Mouse (Mus musculus) stomach, embryonic 16.5 days (tissue): ENCODE measurements around the gene Rfx4. TPM values are rescaled to one million over a fixed set of nuclear protein-coding genes. Genes with fewer than 3 reads are reported as not detected.

Experiments
- ATAC-seq: fragments of 200-750 bp; cut with Nextera tagmentation; 2 replicates; pipeline ENCODE4 v1.8.0; 2017; ENCODE audit warnings: moderate number of reproducible peaks, moderate TSS enrichment; ENCODE audit not compliant: insufficient read depth, low FRiP score
- H3K27ac ChIP-seq: fragments of 300-500 bp; sonication (generic); 2 replicates; pipeline ENCODE4 v1.5.1; 2014; ENCODE audit warnings: low read length
- H3K27me3 ChIP-seq: fragments of 300-500 bp; sonication (generic); 2 replicates; pipeline ENCODE4 v1.6.1; 2014; ENCODE audit warnings: low read length, control low read depth, mixed read lengths; ENCODE audit not compliant: control insufficient read depth, insufficient read depth
- H3K36me3 ChIP-seq: fragments of 300-500 bp; sonication (generic); 2 replicates; pipeline ENCODE4 v1.6.1; 2014; ENCODE audit warnings: low read length; ENCODE audit not compliant: control insufficient read depth, insufficient read depth
- H3K4me1 ChIP-seq: fragments of 300-500 bp; sonication (generic); 2 replicates; pipeline ENCODE4 v1.6.1; 2014; ENCODE audit warnings: low read length, control low read depth, mixed read lengths; ENCODE audit not compliant: control insufficient read depth, insufficient read depth
- H3K4me2 ChIP-seq: fragments of 300-500 bp; sonication (generic); 2 replicates; pipeline ENCODE4 v1.6.1; 2014; ENCODE audit warnings: low read depth, low read length, mixed read lengths
- H3K4me3 ChIP-seq: fragments of 300-500 bp; sonication (generic); replicated peaks from 2 replicates; pipeline ENCODE4 v1.5.1; 2014; ENCODE audit warnings: mild to moderate bottlenecking, low read length
- H3K9ac ChIP-seq: fragments of 300-500 bp; sonication (generic); 2 replicates; pipeline ENCODE4 v1.6.1; 2014; ENCODE audit warnings: low read length
- H3K9me3 ChIP-seq: fragments of 300-500 bp; sonication (generic); replicated peaks from 2 replicates; pipeline ENCODE4 v1.6.1; 2016; ENCODE audit warnings: low read length, control low read depth; ENCODE audit not compliant: control insufficient read depth
- WGBS: fragments of 180-500 bp; shearing (Covaris S2); extraction: QIAGEN DNeasy Blood & Tissue Kit; methylation state at CpG from one replicate; pipeline ENCODE4 v1.1.7; 2014; 5-methylcytosine and 5-hydroxymethylcytosine counted together
- polyA plus RNA-seq: library from polyadenylated mRNA; unstranded; fragments of >200 nt; fragmentation: Nextera tagmentation; extraction: Ambion mirVana; gene quantifications from 2 replicates; pipeline ENCODE4 v1.2.1, GENCODE M21; 2015

Rfx4 gene
- polyA plus RNA-seq, 1 experiment from 2014 or later, result not detected

DNA sequence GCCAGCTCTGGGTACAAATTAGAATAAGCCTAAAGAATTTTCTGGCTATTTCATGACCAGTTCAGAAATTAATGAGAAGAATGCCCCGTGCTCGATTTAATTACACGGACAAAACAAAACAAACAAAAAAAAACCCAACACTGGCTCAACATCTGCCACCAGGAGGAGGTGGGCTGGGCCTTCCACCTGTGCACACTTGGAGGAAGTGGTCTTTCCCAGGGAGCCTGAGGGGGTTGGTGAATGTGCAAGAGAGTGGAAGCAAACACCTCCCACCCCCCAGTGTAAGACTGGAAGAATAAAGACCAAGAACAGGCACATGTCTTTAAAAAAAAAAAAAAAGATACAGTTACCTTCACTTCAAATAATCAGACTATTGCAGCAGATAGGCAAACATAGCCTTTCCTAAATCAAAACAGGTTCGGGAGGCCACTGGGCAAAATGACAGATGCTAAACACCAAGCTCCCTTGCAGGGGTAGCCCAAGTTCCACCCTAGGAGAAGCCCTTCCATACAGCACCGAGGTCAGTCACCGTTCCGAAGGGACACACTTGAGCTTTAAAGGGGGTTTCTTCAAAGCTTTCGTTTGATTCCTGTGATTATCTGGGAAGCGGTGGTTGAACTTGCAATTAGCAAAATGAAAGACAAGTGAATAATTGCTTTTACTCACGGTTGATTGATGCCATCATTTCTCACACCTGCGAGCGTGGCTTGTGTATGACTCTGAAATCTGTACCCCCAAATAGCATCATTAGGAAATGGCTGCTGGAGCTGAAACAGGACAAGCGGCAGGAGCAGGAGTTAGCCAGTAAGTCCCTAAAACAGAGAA, 103.9 kb downstream of the Rfx4 start:
- Histone ChIP-seq H3K9me3 (no peaks in the 10 kb centered on the region), H3K4me3 (no peak overlapping the region), H3K4me2 (no peak overlapping the region), H3K4me1 (no peaks in the 10 kb centered on the region), H3K9ac (no peak overlapping the region), H3K27ac (no peak overlapping the region), H3K36me3 (no peaks in the 10 kb centered on the region), H3K27me3 (no peaks in the 10 kb centered on the region)
- no peak for ATAC-seq
- WGBS, result 58% methylated on average over 13 of the region's 13 CpGs

DNA sequence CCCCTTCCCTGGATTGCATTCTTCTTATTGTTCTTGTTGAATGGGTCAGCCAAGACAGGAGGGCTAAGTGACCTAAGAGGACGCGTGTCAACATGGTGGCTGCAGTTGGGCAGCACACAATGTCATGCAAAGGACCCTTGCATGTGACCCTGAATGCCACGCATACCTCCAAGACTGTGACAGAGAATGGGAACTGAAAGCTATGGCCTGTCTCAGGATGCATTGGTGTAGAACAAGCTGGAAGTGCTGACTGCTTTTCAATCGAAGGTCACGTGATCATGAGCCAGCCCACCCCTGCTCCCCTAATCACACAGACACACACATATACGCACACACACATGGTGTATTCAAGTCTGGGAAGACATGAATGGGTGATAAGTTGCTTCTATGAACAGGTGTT, 107.6 kb downstream of the Rfx4 start:
- H3K4me2 ChIP-seq, result no peak overlapping the region
- H3K4me1 ChIP-seq, result no peaks in the 10 kb centered on the region
- H3K27me3 ChIP-seq, result no peaks in the 10 kb centered on the region
- no peak overlapping the region for H3K9ac ChIP-seq
- H3K9me3 ChIP-seq, result no peaks in the 10 kb centered on the region
- H3K4me3 ChIP-seq, result no peak overlapping the region
- no peak overlapping the region for H3K27ac ChIP-seq
- H3K36me3 ChIP-seq, result no peaks in the 10 kb centered on the region
- ATAC-seq, result no peak
- WGBS, result 85% methylated on average over 6 of the region's 6 CpGs

DNA sequence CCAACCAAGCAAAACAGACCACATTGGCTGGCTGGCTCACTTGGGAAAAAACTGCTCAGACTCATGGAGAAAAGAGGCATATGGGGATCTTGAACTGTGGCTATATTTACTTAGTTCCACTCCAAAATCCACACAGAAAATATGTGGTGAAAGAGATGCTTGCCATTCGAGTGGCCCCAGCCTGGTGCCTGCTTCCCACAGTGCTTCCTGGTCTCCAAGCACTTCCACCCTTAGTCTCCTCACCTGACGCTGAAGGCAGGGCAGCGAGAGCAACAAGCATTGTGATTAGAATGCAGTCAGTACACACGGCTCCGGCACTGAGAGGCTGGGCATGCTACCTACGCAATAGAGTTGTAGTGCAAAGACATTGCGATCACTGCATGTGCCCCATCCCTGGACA, 111.7 kb downstream of the Rfx4 start:
- no peaks in the 10 kb centered on the region for H3K9me3 ChIP-seq
- no peaks in the 10 kb centered on the region for H3K27me3 ChIP-seq
- 73% methylated on average over 7 of the region's 7 CpGs for WGBS
- no peak overlapping the region for H3K4me2 ChIP-seq
- H3K36me3 ChIP-seq, result no peaks in the 10 kb centered on the region
- ATAC-seq, result no peak
- no peak overlapping the region for H3K27ac ChIP-seq
- no peaks in the 10 kb centered on the region for H3K4me1 ChIP-seq
- no peak overlapping the region for H3K4me3 ChIP-seq
- H3K9ac ChIP-seq, result no peak overlapping the region

DNA sequence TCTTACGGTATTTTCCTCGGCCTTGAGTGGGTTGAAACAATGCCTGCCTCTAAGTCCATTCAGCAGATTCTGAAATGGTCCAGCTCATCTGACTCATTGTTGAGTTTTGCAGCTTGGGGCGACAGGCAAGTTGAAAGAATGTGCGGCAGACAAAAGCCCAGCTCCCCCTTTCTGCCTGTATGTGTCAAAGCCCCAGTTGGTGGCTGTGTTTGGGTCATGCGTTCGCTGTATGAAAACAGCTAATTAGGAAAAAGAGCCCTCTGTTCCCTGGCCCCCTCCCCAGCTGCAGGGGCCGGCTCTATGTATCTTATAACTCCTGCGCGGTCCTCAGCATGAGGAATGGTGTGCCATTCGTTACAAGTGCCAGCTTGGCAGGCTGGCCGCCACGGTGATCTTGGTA, 115.4 kb downstream of the Rfx4 start:
- Histone ChIP-seq H3K27ac (no peak overlapping the region), H3K36me3 (no peaks in the 10 kb centered on the region)
- WGBS, result 58% methylated on average over 12 of the region's 12 CpGs

DNA sequence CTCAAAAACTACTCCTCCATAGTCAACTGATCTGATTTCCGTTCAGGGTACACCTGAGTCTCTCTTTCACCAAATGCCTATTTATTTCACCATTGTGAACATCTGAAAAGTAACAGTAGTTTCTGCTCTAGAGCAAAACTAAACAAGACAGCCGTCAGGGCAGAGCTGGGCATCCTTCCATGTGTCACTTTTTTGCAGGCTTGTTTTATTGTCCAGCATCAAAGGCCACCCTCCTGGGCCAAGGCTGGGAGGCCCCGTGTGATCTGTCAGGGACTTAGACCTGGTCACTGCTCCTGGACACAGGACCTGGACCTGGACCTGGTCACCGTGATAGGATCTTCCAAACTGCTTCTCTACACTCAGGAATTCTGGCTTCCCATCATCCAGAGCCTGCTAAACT, 116.1 kb downstream of the Rfx4 start:
- H3K4me1 ChIP-seq, result no peaks in the 10 kb centered on the region
- H3K36me3 ChIP-seq, result no peaks in the 10 kb centered on the region
- 67% methylated on average over 4 of the region's 4 CpGs for WGBS
- H3K9ac ChIP-seq, result no peak overlapping the region
- ATAC-seq, result no peak
- no peak overlapping the region for H3K4me2 ChIP-seq
- no peaks in the 10 kb centered on the region for H3K27me3 ChIP-seq
- H3K4me3 ChIP-seq, result no peak overlapping the region
- no peaks in the 10 kb centered on the region for H3K9me3 ChIP-seq
- no peak overlapping the region for H3K27ac ChIP-seq

More for the DNA sequence above, 115.4 kb downstream of the Rfx4 start:
- Histone ChIP-seq H3K9ac (no peak overlapping the region), H3K27me3 (no peaks in the 10 kb centered on the region), H3K4me2 (no peak overlapping the region), H3K4me1 (no peaks in the 10 kb centered on the region), H3K4me3 (no peak overlapping the region), H3K9me3 (no peaks in the 10 kb centered on the region)
- no peak for ATAC-seq

DNA sequence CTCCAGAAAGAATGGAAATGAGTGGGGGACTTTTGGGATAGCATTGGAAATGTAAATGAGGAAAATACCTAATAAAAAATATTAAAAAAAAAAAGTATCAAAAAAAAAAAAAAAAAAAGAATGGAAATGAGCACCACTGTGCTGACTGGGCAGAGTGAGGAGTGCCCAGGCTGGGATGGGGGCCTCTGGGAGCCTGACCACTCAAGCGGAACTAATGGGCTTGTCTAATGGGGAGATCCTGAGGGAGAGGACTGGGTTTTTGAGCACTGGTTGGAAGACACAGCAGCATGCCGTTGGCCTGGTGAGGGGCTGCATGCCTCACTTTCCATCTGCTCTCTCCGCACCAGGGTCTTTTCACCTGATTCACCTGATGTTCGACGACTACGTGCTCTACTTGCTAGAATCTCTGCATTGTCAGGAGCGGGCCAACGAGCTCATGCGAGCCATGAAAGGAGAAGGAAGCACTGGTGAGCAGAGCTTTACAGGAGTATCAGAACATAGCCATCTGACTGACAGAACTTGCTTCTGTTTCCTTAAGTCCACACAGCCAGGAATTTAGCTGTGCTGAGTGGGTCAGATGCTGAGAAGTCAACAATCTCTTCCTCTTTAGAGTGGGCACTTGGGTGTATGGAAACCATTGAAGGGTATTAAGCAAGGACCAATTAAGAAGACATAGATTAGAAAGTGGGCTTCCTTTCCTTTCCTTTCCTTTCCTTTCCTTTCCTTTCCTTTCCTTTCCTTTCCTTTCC, 124.1 kb downstream of the Rfx4 start:
- no peak for ATAC-seq
- Histone ChIP-seq H3K4me2 (no peak overlapping the region), H3K27ac (no peak overlapping the region), H3K4me1 (no peaks in the 10 kb centered on the region), H3K9ac (no peak overlapping the region), H3K9me3 (no peaks in the 10 kb centered on the region), H3K4me3 (no peak overlapping the region), H3K36me3 (no peaks in the 10 kb centered on the region), H3K27me3 (no peaks in the 10 kb centered on the region)
- WGBS, result 82% methylated on average over 9 of the region's 9 CpGs

DNA sequence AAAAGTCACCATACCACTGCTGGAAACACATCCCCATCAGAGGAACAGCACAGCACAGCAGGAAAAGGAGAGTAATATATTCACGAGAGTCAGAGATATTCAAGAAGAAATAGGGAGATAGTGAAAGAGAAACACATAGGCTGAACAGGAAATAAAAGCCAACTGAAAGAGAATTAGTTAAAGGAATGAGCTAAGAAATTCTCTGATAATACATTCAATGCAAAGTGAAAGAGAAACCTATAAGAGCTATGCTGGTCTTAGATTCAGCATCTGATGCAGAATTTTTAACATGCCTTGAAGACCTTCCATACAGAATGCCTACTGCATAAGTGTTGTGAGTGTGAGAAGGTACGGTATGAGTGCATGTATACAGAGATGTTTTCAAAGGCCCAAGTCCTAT, 126.7 kb downstream of the Rfx4 start:
- 83% methylated on average over 2 of the region's 2 CpGs for WGBS

DNA sequence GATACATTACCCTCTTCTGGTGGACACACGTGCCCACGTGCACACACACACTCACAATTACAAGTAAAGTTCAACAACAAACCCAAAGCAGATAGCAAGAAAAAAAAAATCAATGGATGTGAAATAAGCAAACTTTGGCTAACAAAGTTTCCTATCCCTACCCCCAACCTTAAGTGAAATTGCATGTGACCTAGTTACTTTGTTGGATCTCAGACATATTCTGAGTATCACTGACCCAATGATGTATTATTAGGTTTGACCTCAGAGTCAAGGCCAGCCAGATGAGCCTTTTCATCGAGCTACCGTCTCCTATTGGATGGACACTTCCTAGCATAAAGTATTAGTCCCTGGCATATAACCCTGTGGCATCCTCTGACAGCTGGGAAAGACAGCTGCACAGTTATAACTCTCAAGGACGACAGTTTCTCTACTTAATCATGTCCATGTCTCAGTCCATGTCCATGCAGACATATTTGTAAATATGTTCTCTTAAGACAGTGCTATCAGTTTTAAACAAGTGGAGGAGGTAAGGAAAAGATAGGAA, 129.6 kb downstream of the Rfx4 start:
- H3K9ac ChIP-seq, result no peak overlapping the region
- no peak overlapping the region for H3K4me3 ChIP-seq
- no peak for ATAC-seq
- peaks cover 13% of the 10 kb centered on the region; the same call in 1 of the 2 replicates for H3K4me1 ChIP-seq
- H3K27ac ChIP-seq, result no peak overlapping the region; the same call in 1 of the 2 replicates
- no peaks in the 10 kb centered on the region for H3K9me3 ChIP-seq
- WGBS, result 51% methylated on average over 5 of the region's 5 CpGs
- peak overlapping the region; percentile 48 for H3K4me2 ChIP-seq
- no peaks in the 10 kb centered on the region for H3K36me3 ChIP-seq
- no peaks in the 10 kb centered on the region for H3K27me3 ChIP-seq

More for the DNA sequence above, 126.7 kb downstream of the Rfx4 start:
- Histone ChIP-seq H3K36me3 (no peaks in the 10 kb centered on the region), H3K27ac (no peak overlapping the region), H3K4me3 (no peak overlapping the region), H3K27me3 (no peaks in the 10 kb centered on the region), H3K4me2 (no peak overlapping the region), H3K9ac (no peak overlapping the region), H3K9me3 (no peaks in the 10 kb centered on the region), H3K4me1 (peaks cover 13% of the 10 kb centered on the region; the same call in 1 of the 2 replicates)
- ATAC-seq, result no peak

DNA sequence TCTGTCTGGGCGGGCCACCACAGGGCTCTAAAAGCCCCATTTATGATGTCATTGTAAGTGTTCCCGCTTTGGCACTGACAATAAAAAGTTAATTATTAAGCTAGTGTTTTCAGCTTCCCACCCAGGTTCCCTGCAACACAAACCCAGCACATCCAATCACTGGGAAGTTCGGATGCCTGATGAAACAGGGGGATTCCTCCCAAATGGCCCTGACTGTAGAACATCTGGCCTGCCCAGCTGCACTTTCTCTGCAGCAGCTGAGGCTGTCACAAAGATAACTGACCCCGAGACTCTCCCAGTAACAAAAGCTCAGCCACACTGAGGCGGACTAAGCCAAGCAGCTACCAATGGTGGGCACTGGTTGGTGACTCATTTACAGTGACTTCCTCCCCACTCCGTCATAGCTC, 130.4 kb downstream of the Rfx4 start:
- 13% methylated on average over 6 of the region's 6 CpGs for WGBS
- ATAC-seq, result peak; percentile 85
- peak overlapping the region; percentile 30; the same call in 1 of the 2 replicates for H3K4me3 ChIP-seq
- H3K9ac ChIP-seq, result no peak overlapping the region
- H3K4me1 ChIP-seq, result peaks cover 13% of the 10 kb centered on the region; the same call in 1 of the 2 replicates
- H3K27ac ChIP-seq, result peak overlapping the region; percentile 68
- peak overlapping the region; percentile 48 for H3K4me2 ChIP-seq
- no peaks in the 10 kb centered on the region for H3K36me3 ChIP-seq
- H3K9me3 ChIP-seq, result no peaks in the 10 kb centered on the region
- H3K27me3 ChIP-seq, result no peaks in the 10 kb centered on the region
